ENCODE assay signal across 12 mouse cellular contexts in the genomic region with DNA sequence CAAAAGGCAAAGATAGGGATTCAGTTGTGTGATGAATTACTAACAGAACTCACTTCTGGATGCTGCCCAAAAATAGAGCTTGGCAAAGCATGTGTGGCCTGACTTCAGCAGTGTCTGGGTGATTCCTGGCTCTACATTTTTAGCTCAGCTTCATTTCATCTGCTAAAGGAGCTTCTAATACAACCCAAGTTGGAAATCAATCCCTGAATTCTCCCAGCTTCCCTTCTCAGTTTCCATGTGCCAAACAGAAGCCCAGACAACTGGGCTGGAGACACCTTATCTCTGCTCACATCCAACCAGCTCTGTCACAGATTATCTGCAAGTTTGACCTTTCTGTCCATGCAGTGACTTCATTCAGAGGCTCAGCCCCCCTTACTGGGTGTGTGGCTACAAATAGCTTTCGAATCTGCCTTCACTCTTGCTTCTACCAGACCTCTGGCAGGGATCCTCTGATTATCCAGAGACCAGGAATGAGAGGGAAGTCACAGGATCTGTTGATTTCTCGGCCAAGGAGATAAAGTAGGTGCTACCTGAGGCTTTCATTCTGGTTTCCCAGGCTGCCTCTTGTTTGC. TPM values are rescaled to one million over a fixed set of nuclear protein-coding genes. Genes with fewer than 3 reads are reported as not detected.
DNase-seq lines count a peak whose midpoint lies in the region; ATAC-seq lines count a peak whose summit lies in the region.
"Had no signal": no experiment of that assay in that cellular context is flagged by ENCODE, and none has a peak within 500 bp of the region (broad histone marks: within the 10 kb centered on the region; RNA-seq: fewer than 3 reads in every experiment).

No protein-coding gene starts in this region.

- peaks cover 52% of the 10 kb centered on the region for H3K4me1 ChIP-seq in heart, embryonic 13.5 days
- H3K4me1 ChIP-seq: limb, embryonic 12.5 days; midbrain, embryonic 15.5 days had no signal

- no peak overlapping the region for H3K4me3 ChIP-seq in heart, embryonic 13.5 days
- H3K4me3 ChIP-seq: limb, embryonic 12.5 days; midbrain, embryonic 15.5 days had no signal

- no peaks in the 10 kb centered on the region for H3K9me3 ChIP-seq in heart, embryonic 13.5 days
- H3K9me3 ChIP-seq: limb, embryonic 12.5 days; midbrain, embryonic 15.5 days had no signal

- no peaks in the 10 kb centered on the region for H3K36me3 ChIP-seq in heart, embryonic 13.5 days
- H3K36me3 ChIP-seq: limb, embryonic 12.5 days; midbrain, embryonic 15.5 days had no signal

- peak; percentile 64 to 67 for DNase-seq in cerebellum, postnatal 10 days
- no peak for DNase-seq in cerebellum, adult 8-10 months
- DNase-seq in adrenal gland, postnatal 36 days = peak; percentile 18 to 43
- DNase-seq in lung, postnatal 10 days = peak; percentile 54
- DNase-seq: B cell, adult 2 months; kidney, postnatal 4 days had no signal

- peak overlapping the region; percentile 96 for H3K27ac ChIP-seq in heart, embryonic 13.5 days (replicated peaks)
- H3K27ac ChIP-seq: limb, embryonic 12.5 days; midbrain, embryonic 15.5 days had no signal

- no peaks in the 10 kb centered on the region for H3K27me3 ChIP-seq in heart, embryonic 13.5 days (replicated peaks)
- H3K27me3 ChIP-seq: midbrain, embryonic 15.5 days had no signal

- peak overlapping the region; percentile 49 for H3K4me2 ChIP-seq in heart, embryonic 13.5 days
- H3K4me2 ChIP-seq: limb, embryonic 12.5 days; midbrain, embryonic 15.5 days had no signal

- 6% methylated on average over 2 of the region's 2 CpGs for WGBS in heart, embryonic 13.5 days

- ATAC-seq in heart, embryonic 13.5 days (ENCODE audit: extremely low read depth, insufficient number of reproducible peaks, low FRiP score, low TSS enrichment) = peak; percentile 59; the same call in 1 of the 2 replicates
- no peak for ATAC-seq in monocyte, adult 5-6 weeks (replicated peaks; ENCODE audit: insufficient number of reproducible peaks, low FRiP score, low TSS enrichment, poor library complexity, severe bottlenecking)
- ATAC-seq in frontal cortex, adult (ENCODE audit: low TSS enrichment) = no peak
- no peak for ATAC-seq in megakaryocyte, adult 5-6 weeks (ENCODE audit: poor library complexity, severe bottlenecking)
- ATAC-seq: midbrain, embryonic 15.5 days had no signal

- peak overlapping the region; percentile 34; the same call in 1 of the 2 replicates for H3K9ac ChIP-seq in heart, embryonic 13.5 days
- H3K9ac ChIP-seq: limb, embryonic 12.5 days; midbrain, embryonic 15.5 days had no signal

RNA-seq across cellular contexts. Expression of a gene that starts 28.4 kb away (rescaled TPM):
- 10 to 100 TPM; 10.5 to 30.7 TPM for total RNA-seq in adrenal gland, postnatal 36 days (2021)
- polyA plus RNA-seq in heart, embryonic 13.5 days (2015; fragmentation: Nextera tagmentation; extraction: Ambion mirVana) = 189 and 199 TPM in 2 replicates
- total RNA-seq in monocyte, adult 5-6 weeks (2017) = not detected in 3 replicates
- 0.13 TPM in 1 of 2 replicates, not detected in the other for total RNA-seq in megakaryocyte, adult 5-6 weeks (2015)
- total RNA-seq in megakaryocyte, adult 5-6 weeks (2017) = not detected in 2 replicates

Comparison
In these comparisons a context has a peak if more than half of its experiments do, and no peak if none do; other contexts are left out.
1. RNA of a gene that starts 28.4 kb away (total RNA-seq): 10.5 to 30.7 TPM in adrenal gland, postnatal 36 days; 0.13 TPM in megakaryocyte, adult 5-6 weeks and not detected in monocyte, adult 5-6 weeks; every median in the first group is over 10 times any median in the second.